Mouse (Mus musculus) lung, postnatal 0 days (tissue): Measurements from ENCODE around the gene Fam8a1.

Experiments
- CTCF ChIP-seq: IDR thresholded peaks from 2 replicates; pipeline ENCODE4 v1.5.1; 2016; ENCODE audit warnings: antibody characterized with exemption, mild to moderate bottlenecking
- EP300 ChIP-seq: IDR thresholded peaks from 2 replicates; pipeline ENCODE4 v1.6.1; 2016; ENCODE audit warnings: antibody characterized with exemption, mild to moderate bottlenecking, control low read depth

DNA sequence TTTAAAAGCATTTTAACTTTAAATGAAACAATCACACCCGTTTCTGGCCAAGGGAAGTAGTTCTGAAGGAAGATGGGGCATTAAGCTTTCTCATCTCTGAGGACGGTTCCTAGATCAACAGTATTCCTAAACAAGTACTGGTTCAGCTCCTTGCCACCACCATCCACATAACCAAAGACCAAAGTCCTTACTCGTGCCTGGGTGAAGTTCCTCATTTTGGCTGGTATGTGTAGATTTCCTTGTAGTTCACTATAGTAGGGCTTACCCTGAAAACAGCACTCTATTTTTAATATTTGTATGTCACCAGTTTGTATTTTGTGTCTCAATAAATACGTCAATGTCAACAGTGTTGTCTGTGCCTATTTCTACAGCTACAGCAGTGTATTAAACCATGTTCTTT, 8.4 kb downstream of the Fam8a1 start:
- TF ChIP-seq CTCF: no peak
- no peak for TF ChIP-seq EP300
